In genomic region chr6:29269006-29269668, GRCm38 (mm10) we compare ENCODE assay signal across 27 mouse cellular contexts. TPM values are rescaled to one million over a fixed set of nuclear protein-coding genes. Genes with fewer than 3 reads are reported as not detected.
"Had no signal": no experiment of that assay in that cellular context is flagged by ENCODE, and none has a peak within 500 bp of the region (broad histone marks: within the 10 kb centered on the region; RNA-seq: fewer than 3 reads in every experiment).

No protein-coding gene starts in this region.

- H3K9me3 ChIP-seq: limb, embryonic 10.5 days; limb, embryonic 13.5 days; liver, embryonic 15.5 days; lung, embryonic 15.5 days; megakaryocyte, embryonic 14.5 days; midbrain, embryonic 10.5 days; midbrain, embryonic 13.5 days; neural tube, embryonic 12.5 days; neural tube, embryonic 15.5 days; stomach, embryonic 15.5 days had no signal

- H3K9ac ChIP-seq: limb, embryonic 13.5 days; liver, embryonic 15.5 days; lung, embryonic 15.5 days; midbrain, embryonic 13.5 days; neural tube, embryonic 12.5 days; neural tube, embryonic 15.5 days; stomach, embryonic 15.5 days had no signal

- DNase-seq: kidney, postnatal 25 days; layer of hippocampus, adult 9-11 months; right cerebral cortex, adult 18-20 months; right cerebral cortex, postnatal 14 days; spleen, adult 18-20 months; thymus, postnatal 25 days had no signal

- ATAC-seq: intestine, postnatal 0 days; midbrain, embryonic 13.5 days had no signal

- H3K27me3 ChIP-seq: limb, embryonic 13.5 days; lung, embryonic 15.5 days; midbrain, embryonic 13.5 days; neural tube, embryonic 15.5 days; stomach, embryonic 15.5 days had no signal

- H3K4me2 ChIP-seq: limb, embryonic 13.5 days; liver, embryonic 11.5 days; liver, embryonic 15.5 days; lung, embryonic 15.5 days; midbrain, embryonic 13.5 days; neural tube, embryonic 12.5 days; neural tube, embryonic 15.5 days; stomach, embryonic 15.5 days had no signal

- H3K4me3 ChIP-seq: layer of hippocampus, adult 2 months; limb, embryonic 10.5 days; limb, embryonic 13.5 days; liver, embryonic 15.5 days; lung, embryonic 15.5 days; megakaryocyte, embryonic 14.5 days; midbrain, embryonic 10.5 days; midbrain, embryonic 13.5 days; neural tube, embryonic 12.5 days; neural tube, embryonic 15.5 days; stomach, embryonic 15.5 days had no signal

- H3K27ac ChIP-seq: kidney, postnatal 0 days; layer of hippocampus, adult 2 months; limb, embryonic 10.5 days; limb, embryonic 13.5 days; liver, embryonic 15.5 days; lung, embryonic 15.5 days; macrophage; midbrain, embryonic 10.5 days; midbrain, embryonic 13.5 days; neural tube, embryonic 12.5 days; neural tube, embryonic 15.5 days; stomach, embryonic 15.5 days had no signal

- H3K36me3 ChIP-seq: liver, embryonic 15.5 days; lung, embryonic 15.5 days; midbrain, embryonic 13.5 days; neural tube, embryonic 12.5 days; neural tube, embryonic 15.5 days; stomach, embryonic 15.5 days had no signal

RNA-seq across cellular contexts. Expression of gene Fam71f2, which starts 10.3 kb away (rescaled TPM):
- polyA plus RNA-seq: intestine, postnatal 0 days; kidney, embryonic 14.5 days; macrophage had no signal

RNA-seq across cellular contexts. Expression of gene Fam71f1, which starts 49.8 kb away (rescaled TPM):
- total RNA-seq: layer of hippocampus, adult 2 months; layer of hippocampus, postnatal 25 days; left cerebral cortex, adult 18-20 months; left cerebral cortex, postnatal 25 days had no signal
- polyA plus RNA-seq: intestine, postnatal 0 days; kidney, embryonic 14.5 days; kidney, postnatal 0 days; large intestine, adult 2 months; limb, embryonic 10.5 days; liver, embryonic 15.5 days; lung, embryonic 15.5 days; macrophage; midbrain, embryonic 10.5 days; midbrain, embryonic 13.5 days; neural tube, embryonic 12.5 days; neural tube, embryonic 15.5 days; thymus, postnatal 0 days had no signal
